27 mouse cellular contexts compared by ENCODE assay signal in genomic region chr8:48488809-48489208, GRCm38 (mm10).
DNase-seq lines count a peak whose midpoint lies in the region; ATAC-seq and TF ChIP-seq lines count a peak whose summit lies in the region.
"Had no signal": no experiment of that assay in that cellular context is flagged by ENCODE, and none has a peak within 500 bp of the region (broad histone marks: within the 10 kb centered on the region; RNA-seq: fewer than 3 reads in every experiment).

No protein-coding gene starts in this region.

- no peak overlapping the region for H3K4me3 ChIP-seq in kidney, postnatal 0 days (replicated peaks; ENCODE audit: low read depth, low read length)
- H3K4me3 ChIP-seq in embryonic facial prominence, embryonic 12.5 days, result no peak overlapping the region
- no peak overlapping the region for H3K4me3 ChIP-seq in embryonic facial prominence, embryonic 15.5 days (replicated peaks)
- H3K4me3 ChIP-seq: heart, embryonic 15.5 days; layer of hippocampus, adult 2 months; limb, embryonic 12.5 days; liver, embryonic 13.5 days; midbrain, embryonic 13.5 days had no signal

- H3K27ac ChIP-seq in kidney, postnatal 0 days, result no peak overlapping the region
- H3K27ac ChIP-seq in embryonic facial prominence, embryonic 12.5 days, result peak overlapping the region; percentile 46; the same call in 1 of the 2 replicates
- H3K27ac ChIP-seq in embryonic facial prominence, embryonic 15.5 days (replicated peaks), result 0 out of 2 replicates have a peak overlapping the region, but pooled peaks have one; percentile 48
- H3K27ac ChIP-seq: heart, embryonic 15.5 days; hindbrain, embryonic 14.5 days; layer of hippocampus, adult 2 months; limb, embryonic 12.5 days; liver, embryonic 13.5 days; midbrain, embryonic 13.5 days had no signal

- no peak for DNase-seq in frontal cortex, postnatal 36 days (ENCODE audit: low spot score in 2 of 2)
- DNase-seq in kidney, postnatal 0 days (ENCODE audit: low spot score), result peak; percentile 69
- DNase-seq in kidney, adult 8-10 months, result no peak
- no peak for DNase-seq in layer of hippocampus, adult 18-20 months (ENCODE audit: low spot score in 2 of 2)
- DNase-seq: adrenal gland, postnatal 36 days; B cell, adult 2 months; cerebellum, adult 11 months; cerebellum, adult 9-11 months; heart, postnatal 4 days; layer of hippocampus, postnatal 36 days; liver, embryonic 13.5 days; lung, embryonic 14.5 days; right cerebral cortex, postnatal 4 days; thymus, adult 18-20 months; thymus, postnatal 36 days had no signal

- no peaks in the 10 kb centered on the region for H3K36me3 ChIP-seq in kidney, postnatal 0 days (ENCODE audit: insufficient read depth, low read length)
- 0 out of 2 replicates have a peak, but pooled peaks cover 2% of the 10 kb centered on the region for H3K36me3 ChIP-seq in embryonic facial prominence, embryonic 12.5 days
- no peaks in the 10 kb centered on the region for H3K36me3 ChIP-seq in embryonic facial prominence, embryonic 15.5 days
- H3K36me3 ChIP-seq: G1E; heart, embryonic 15.5 days; limb, embryonic 12.5 days; liver, embryonic 13.5 days; midbrain, embryonic 13.5 days had no signal

- no peaks in the 10 kb centered on the region for H3K9me3 ChIP-seq in kidney, postnatal 0 days (replicated peaks; ENCODE audit: low read length)
- no peaks in the 10 kb centered on the region for H3K9me3 ChIP-seq in embryonic facial prominence, embryonic 12.5 days
- H3K9me3 ChIP-seq in embryonic facial prominence, embryonic 15.5 days (replicated peaks), result no peaks in the 10 kb centered on the region
- H3K9me3 ChIP-seq: heart, embryonic 15.5 days; limb, embryonic 12.5 days; midbrain, embryonic 13.5 days had no signal

- peak; percentile 29; the same call in 1 of the 2 replicates for ATAC-seq in frontal cortex, adult (ENCODE audit: low TSS enrichment)
- ATAC-seq in kidney, postnatal 0 days (replicated peaks; ENCODE audit: low FRiP score, low read depth), result no peak; the same call in 1 of the 2 replicates
- no peak for ATAC-seq in embryonic facial prominence, embryonic 12.5 days (ENCODE audit: insufficient number of reproducible peaks, insufficient read depth, low FRiP score, low TSS enrichment)
- ATAC-seq in embryonic facial prominence, embryonic 15.5 days (ENCODE audit: insufficient number of reproducible peaks, low FRiP score, low TSS enrichment, low read depth), result peak; percentile 70; the same call in 1 of the 2 replicates
- ATAC-seq: inflammation-experienced regulatory T-cells, adult 6 months; midbrain, embryonic 13.5 days; Patski had no signal

- TF ChIP-seq CTCF in kidney, postnatal 0 days (IDR thresholded peaks at IDR 0.05; ENCODE audit: low read depth), result no peak

- 34% methylated on average over 7 of the region's 7 CpGs for WGBS in kidney, postnatal 0 days
- 42% methylated on average over 7 of the region's 7 CpGs for WGBS in embryonic facial prominence, embryonic 12.5 days
- WGBS in embryonic facial prominence, embryonic 15.5 days, result 17% methylated on average over 7 of the region's 7 CpGs

- H3K4me2 ChIP-seq in kidney, postnatal 0 days (ENCODE audit: low read length), result peak overlapping the region; percentile 19; the same call in 1 of the 2 replicates
- no peak overlapping the region; the same call in 1 of the 2 replicates for H3K4me2 ChIP-seq in embryonic facial prominence, embryonic 12.5 days (replicated peaks)
- peak overlapping the region; percentile 17; the same call in 1 of the 2 replicates for H3K4me2 ChIP-seq in embryonic facial prominence, embryonic 15.5 days (replicated peaks)
- H3K4me2 ChIP-seq: heart, embryonic 15.5 days; hindbrain, embryonic 14.5 days; limb, embryonic 12.5 days; liver, embryonic 13.5 days; lung, embryonic 14.5 days; midbrain, embryonic 13.5 days had no signal

- H3K27me3 ChIP-seq in kidney, postnatal 0 days (ENCODE audit: insufficient read depth, low read length), result no peaks in the 10 kb centered on the region
- no peaks in the 10 kb centered on the region for H3K27me3 ChIP-seq in embryonic facial prominence, embryonic 12.5 days
- no peaks in the 10 kb centered on the region for H3K27me3 ChIP-seq in embryonic facial prominence, embryonic 15.5 days
- H3K27me3 ChIP-seq: CH12.LX; heart, embryonic 15.5 days; limb, embryonic 12.5 days; liver, embryonic 13.5 days; midbrain, embryonic 13.5 days; Patski had no signal

- no peaks in the 10 kb centered on the region for H3K4me1 ChIP-seq in kidney, postnatal 0 days (replicated peaks; ENCODE audit: insufficient read depth, low read length)
- peaks cover 29% of the 10 kb centered on the region for H3K4me1 ChIP-seq in embryonic facial prominence, embryonic 12.5 days
- H3K4me1 ChIP-seq in embryonic facial prominence, embryonic 15.5 days, result peaks cover 13% of the 10 kb centered on the region; the same call in 1 of the 2 replicates
- H3K4me1 ChIP-seq: heart, embryonic 15.5 days; liver, embryonic 13.5 days had no signal

- H3K9ac ChIP-seq in kidney, postnatal 0 days (ENCODE audit: low read depth, low read length), result no peak overlapping the region
- no peak overlapping the region for H3K9ac ChIP-seq in embryonic facial prominence, embryonic 12.5 days
- no peak overlapping the region for H3K9ac ChIP-seq in embryonic facial prominence, embryonic 15.5 days
- H3K9ac ChIP-seq: heart, embryonic 15.5 days; hindbrain, embryonic 14.5 days; limb, embryonic 12.5 days; liver, embryonic 13.5 days; lung, embryonic 14.5 days; midbrain, embryonic 13.5 days had no signal

Comparison
In these comparisons a context has a peak if more than half of its experiments do, and no peak if none do; other contexts are left out.
1. ATAC-seq: peak in frontal cortex, adult (single experiment) and embryonic facial prominence, embryonic 15.5 days (single experiment); none in kidney, postnatal 0 days (single experiment) and embryonic facial prominence, embryonic 12.5 days (single experiment).